Mouse (Mus musculus): ENCODE measurements at regions not wholly inside any gene's neighbourhood (a gene's known extent, or its start where the extent isn't known, plus 50 kb on each side); places are given as distances from the start of the nearest gene placed in this dataset.
A peak's percentile ranks its signal among the peaks of the same experiment; 100 is the strongest.

DNA sequence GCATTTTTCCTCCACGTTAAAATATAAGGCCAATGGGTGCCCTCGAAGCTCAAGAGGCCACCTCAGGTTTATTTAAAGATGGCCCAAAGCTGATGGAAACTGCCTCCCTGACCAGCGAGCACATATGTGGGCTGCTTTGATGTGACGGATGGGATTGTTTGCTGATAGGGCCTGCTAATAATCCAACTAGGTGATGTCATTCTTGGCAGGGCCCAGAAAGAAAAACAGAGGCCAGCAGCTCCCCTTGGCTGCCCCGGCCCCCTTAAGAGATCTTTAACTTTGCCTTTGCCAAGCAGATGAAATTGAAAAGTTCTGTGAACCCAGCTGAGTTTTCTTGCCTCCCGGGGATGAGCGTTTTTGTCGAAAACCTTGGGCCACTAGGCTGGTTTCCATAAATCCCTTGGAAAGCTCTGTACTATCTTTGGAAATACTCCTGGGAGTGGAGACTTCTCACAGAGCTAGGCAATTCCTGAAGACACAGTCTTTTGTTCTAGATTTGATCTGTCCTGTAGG, 83.8 kb downstream of the Gm10260 start:
- Histone ChIP-seq H3K27me3 (no peaks in the 10 kb centered on the region), H3K9ac (replicated peaks) (no peak overlapping the region), H3K4me1 (no peaks in the 10 kb centered on the region; the same call in 1 of the 2 replicates), H3K9me3 (no peaks in the 10 kb centered on the region), H3K27ac (replicated peaks) (no peak overlapping the region), H3K36me3 (no peaks in the 10 kb centered on the region), H3K4me3 (no peak overlapping the region), H3K4me2 (replicated peaks) (no peak overlapping the region)
- WGBS = 55% methylated on average over 8 of the region's 8 CpGs
- no peak for ATAC-seq (replicated peaks)

DNA sequence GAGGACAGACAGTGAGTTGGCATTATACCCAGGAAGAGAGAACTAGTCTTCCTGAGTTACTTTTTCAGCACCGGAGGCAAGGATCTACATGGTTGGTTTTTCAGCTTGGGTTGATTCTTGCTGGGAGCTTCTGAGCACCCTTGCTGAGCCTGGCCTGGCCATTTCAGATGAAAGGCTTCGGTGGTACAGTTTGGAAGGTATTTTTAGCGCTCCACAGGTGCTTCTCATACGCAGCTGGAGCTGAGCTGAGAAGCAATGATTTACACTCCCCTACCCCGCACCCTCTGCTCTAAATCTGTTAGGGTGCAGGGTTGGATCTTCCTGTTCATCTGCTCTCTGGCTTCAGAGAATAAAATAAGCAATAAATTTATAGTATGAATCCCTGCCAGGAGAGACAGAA, 87.3 kb downstream of the Gm10260 start:
- H3K9ac ChIP-seq (replicated peaks) = no peak overlapping the region
- ATAC-seq (replicated peaks) = no peak
- no peak overlapping the region for H3K4me2 ChIP-seq (replicated peaks)
- WGBS = 87% methylated on average over 5 of the region's 5 CpGs
- H3K9me3 ChIP-seq = no peaks in the 10 kb centered on the region
- no peak overlapping the region for H3K4me3 ChIP-seq
- H3K36me3 ChIP-seq = no peaks in the 10 kb centered on the region
- peaks cover 26% of the 10 kb centered on the region for H3K4me1 ChIP-seq
- H3K27ac ChIP-seq (replicated peaks) = no peak overlapping the region
- H3K27me3 ChIP-seq = no peaks in the 10 kb centered on the region

DNA sequence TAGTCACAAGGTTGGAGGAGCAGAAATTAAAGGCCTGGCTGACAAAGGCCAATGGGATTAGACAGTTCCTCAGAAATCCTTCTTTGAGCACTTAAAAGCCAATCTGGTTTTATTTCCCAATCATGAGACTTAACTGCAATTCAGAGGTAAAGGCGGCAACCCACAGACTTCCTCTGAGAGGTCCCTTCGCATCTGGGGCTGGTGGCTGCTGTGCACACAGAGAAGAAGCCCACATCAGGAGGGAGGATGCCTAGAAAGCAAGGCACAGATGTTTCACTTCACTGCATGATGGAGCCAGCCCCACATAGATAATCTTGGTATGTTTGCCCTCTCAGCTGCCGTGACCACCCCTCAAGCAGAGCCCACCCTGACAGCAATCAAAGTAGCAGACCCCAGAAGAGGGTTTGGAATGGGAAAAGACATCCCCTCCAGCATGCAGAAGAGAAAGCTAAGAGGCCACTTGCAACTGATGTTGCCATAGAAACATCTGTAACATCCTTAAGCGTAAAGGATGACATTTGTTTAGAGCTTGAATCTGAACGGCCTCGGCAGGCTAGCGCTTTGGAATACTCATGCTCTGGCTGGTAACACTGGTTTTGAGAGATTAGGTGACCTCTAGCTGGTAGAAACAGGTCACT, 88.3 kb downstream of the Gm10260 start:
- no peak overlapping the region for H3K9ac ChIP-seq (replicated peaks)
- 65% methylated on average over 7 of the region's 7 CpGs for WGBS
- H3K36me3 ChIP-seq = no peaks in the 10 kb centered on the region
- H3K4me1 ChIP-seq = peaks cover 29% of the 10 kb centered on the region
- no peaks in the 10 kb centered on the region for H3K27me3 ChIP-seq
- H3K4me3 ChIP-seq = no peak overlapping the region
- H3K27ac ChIP-seq (replicated peaks) = peak overlapping the region; percentile 23; the same call in 1 of the 2 replicates
- H3K9me3 ChIP-seq = no peaks in the 10 kb centered on the region
- ATAC-seq (replicated peaks) = 0 out of 2 replicates have a peak, but pooled peaks have one; percentile 30
- no peak overlapping the region for H3K4me2 ChIP-seq (replicated peaks)

DNA sequence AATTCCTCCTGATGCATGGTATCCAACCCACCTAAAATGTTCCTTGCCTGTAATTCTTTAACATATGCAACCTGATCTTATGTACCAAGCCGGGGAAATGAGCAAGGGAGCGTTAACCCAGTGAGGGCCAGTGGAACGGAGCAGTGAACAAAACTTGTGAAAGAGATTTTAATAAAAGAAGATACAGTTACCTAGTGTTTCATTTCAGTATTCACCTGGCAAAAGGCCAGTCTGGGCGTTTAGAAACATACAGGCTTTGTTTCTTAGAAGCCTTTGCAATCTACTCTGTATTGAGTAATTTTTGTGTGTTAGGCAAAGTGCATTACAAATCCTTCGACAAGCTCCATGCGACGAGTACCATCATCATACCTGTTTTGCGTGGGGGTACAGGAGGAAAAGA, 91.1 kb downstream of the Gm10260 start:
- no peak for ATAC-seq (replicated peaks)
- peak overlapping the region; percentile 76 for H3K27ac ChIP-seq (replicated peaks)

GRCm38 (mm10) chr13:97668910-97669309, 91.5 kb downstream of the Gm10260 start:
- Histone ChIP-seq H3K36me3 (no peaks in the 10 kb centered on the region), H3K27ac (replicated peaks) (peak overlapping the region; percentile 76), H3K4me3 (no peak overlapping the region), H3K4me1 (peaks cover 29% of the 10 kb centered on the region), H3K4me2 (replicated peaks) (no peak overlapping the region), H3K27me3 (no peaks in the 10 kb centered on the region), H3K9me3 (no peaks in the 10 kb centered on the region), H3K9ac (replicated peaks) (no peak overlapping the region)
- peak; percentile 72 for ATAC-seq (replicated peaks)
- WGBS = 7% methylated on average over 5 of the region's 5 CpGs

More for the DNA sequence above, 91.1 kb downstream of the Gm10260 start:
- WGBS = 58% methylated on average over 8 of the region's 8 CpGs
- no peaks in the 10 kb centered on the region for H3K9me3 ChIP-seq
- H3K4me3 ChIP-seq = no peak overlapping the region
- H3K36me3 ChIP-seq = no peaks in the 10 kb centered on the region
- H3K4me1 ChIP-seq = peaks cover 29% of the 10 kb centered on the region
- H3K4me2 ChIP-seq (replicated peaks) = no peak overlapping the region
- H3K9ac ChIP-seq (replicated peaks) = no peak overlapping the region
- no peaks in the 10 kb centered on the region for H3K27me3 ChIP-seq

DNA sequence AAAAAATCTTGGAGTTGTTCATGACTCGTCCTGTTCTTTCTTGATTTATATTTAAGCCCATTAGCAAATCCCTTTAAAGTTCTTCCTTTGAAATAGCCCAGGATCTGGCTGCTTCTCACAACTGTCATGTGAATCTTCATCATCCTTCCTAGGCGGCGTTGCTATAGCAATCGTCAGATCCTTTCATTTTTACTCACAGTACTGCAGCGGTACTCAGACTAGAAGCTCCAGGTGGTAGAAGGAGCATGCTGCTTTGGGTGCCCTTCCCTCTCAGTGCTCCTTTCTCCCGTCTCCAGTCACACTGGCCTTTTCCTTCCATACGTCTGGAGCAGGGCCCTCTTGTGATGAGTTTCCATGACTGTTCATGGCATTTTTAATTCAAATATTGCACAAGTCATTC, 93.1 kb downstream of the Gm10260 start:
- no peak overlapping the region for H3K4me3 ChIP-seq
- ATAC-seq (replicated peaks) = no peak
- no peaks in the 10 kb centered on the region for H3K36me3 ChIP-seq
- no peak overlapping the region for H3K27ac ChIP-seq (replicated peaks)
- 77% methylated on average over 7 of the region's 7 CpGs for WGBS
- no peak overlapping the region for H3K4me2 ChIP-seq (replicated peaks)
- no peaks in the 10 kb centered on the region for H3K9me3 ChIP-seq
- H3K9ac ChIP-seq (replicated peaks) = no peak overlapping the region
- H3K4me1 ChIP-seq = peaks cover 29% of the 10 kb centered on the region
- no peaks in the 10 kb centered on the region for H3K27me3 ChIP-seq

DNA sequence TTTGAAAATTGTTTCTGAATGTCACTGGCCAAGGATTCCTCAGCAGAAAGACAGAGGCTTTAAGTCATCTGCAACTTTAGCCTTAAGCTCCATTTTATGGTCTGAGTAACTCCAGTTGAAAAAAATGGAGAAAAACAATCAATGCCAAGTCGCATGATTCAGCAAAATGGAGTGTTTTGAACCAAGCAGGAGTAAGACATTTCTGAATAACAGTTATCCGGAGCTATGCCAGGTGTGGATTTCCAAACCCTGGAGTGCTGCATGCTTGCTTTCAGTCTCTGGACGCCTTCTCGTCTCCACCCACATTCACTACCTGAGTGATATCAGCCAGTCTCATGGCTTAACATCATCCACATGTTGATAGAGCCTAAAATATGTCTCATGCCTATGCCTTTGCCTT, 93.7 kb downstream of the Gm10260 start:
- H3K4me3 ChIP-seq = no peak overlapping the region
- H3K27ac ChIP-seq (replicated peaks) = no peak overlapping the region
- 93% methylated on average over 4 of the region's 4 CpGs for WGBS
- H3K9ac ChIP-seq (replicated peaks) = no peak overlapping the region
- no peaks in the 10 kb centered on the region for H3K9me3 ChIP-seq
- no peak for ATAC-seq (replicated peaks)
- no peaks in the 10 kb centered on the region for H3K36me3 ChIP-seq
- no peaks in the 10 kb centered on the region for H3K27me3 ChIP-seq
- no peak overlapping the region for H3K4me2 ChIP-seq (replicated peaks)
- H3K4me1 ChIP-seq = peaks cover 29% of the 10 kb centered on the region

- Histone ChIP-seq H3K4me2 (replicated peaks) (no peak overlapping the region), H3K4me1 (peaks cover 25% of the 10 kb centered on the region), H3K36me3 (no peaks in the 10 kb centered on the region), H3K27me3 (no peaks in the 10 kb centered on the region), H3K27ac (replicated peaks) (no peak overlapping the region), H3K9me3 (no peaks in the 10 kb centered on the region), H3K9ac (replicated peaks) (no peak overlapping the region), H3K4me3 (no peak overlapping the region)
- no peak for ATAC-seq (replicated peaks)
- WGBS = 77% methylated on average over 1 of the region's 1 CpGs
These were observed 95.2 kb downstream of the Gm10260 start for GRCm38 (mm10) chr13:97665226-97665625.

GRCm38 (mm10) chr13:97662741-97663140, 97.7 kb downstream of the Gm10260 start:
- no peaks in the 10 kb centered on the region for H3K36me3 ChIP-seq
- H3K27ac ChIP-seq (replicated peaks) = no peak overlapping the region
- H3K4me3 ChIP-seq = no peak overlapping the region
- 70% methylated on average over 8 of the region's 8 CpGs for WGBS
- no peak overlapping the region for H3K4me2 ChIP-seq (replicated peaks)
- no peaks in the 10 kb centered on the region for H3K9me3 ChIP-seq
- H3K4me1 ChIP-seq = no peaks in the 10 kb centered on the region
- no peaks in the 10 kb centered on the region for H3K27me3 ChIP-seq
- no peak overlapping the region for H3K9ac ChIP-seq (replicated peaks)
- no peak for ATAC-seq (replicated peaks)

GRCm38 (mm10) chr13:97656618-97657017, 103.8 kb downstream of the Gm10260 start:
- no peak overlapping the region for H3K4me3 ChIP-seq
- H3K27ac ChIP-seq (replicated peaks) = no peak overlapping the region
- H3K4me2 ChIP-seq (replicated peaks) = no peak overlapping the region
- no peak for ATAC-seq (replicated peaks)
- H3K9ac ChIP-seq (replicated peaks) = no peak overlapping the region
- H3K36me3 ChIP-seq = no peaks in the 10 kb centered on the region
- 93% methylated on average over 2 of the region's 2 CpGs for WGBS
- H3K27me3 ChIP-seq = no peaks in the 10 kb centered on the region
- no peaks in the 10 kb centered on the region for H3K9me3 ChIP-seq
- no peaks in the 10 kb centered on the region for H3K4me1 ChIP-seq

- Histone ChIP-seq H3K27me3 (no peaks in the 10 kb centered on the region), H3K9ac (replicated peaks) (no peak overlapping the region), H3K36me3 (no peaks in the 10 kb centered on the region), H3K27ac (replicated peaks) (no peak overlapping the region), H3K4me3 (no peak overlapping the region), H3K9me3 (no peaks in the 10 kb centered on the region), H3K4me1 (no peaks in the 10 kb centered on the region), H3K4me2 (replicated peaks) (no peak overlapping the region)
- no peak for ATAC-seq (replicated peaks)
- WGBS = 85% methylated on average over 9 of the region's 9 CpGs
These were observed 108.2 kb downstream of the Gm10260 start for GRCm38 (mm10) chr13:97652279-97652678.

DNA sequence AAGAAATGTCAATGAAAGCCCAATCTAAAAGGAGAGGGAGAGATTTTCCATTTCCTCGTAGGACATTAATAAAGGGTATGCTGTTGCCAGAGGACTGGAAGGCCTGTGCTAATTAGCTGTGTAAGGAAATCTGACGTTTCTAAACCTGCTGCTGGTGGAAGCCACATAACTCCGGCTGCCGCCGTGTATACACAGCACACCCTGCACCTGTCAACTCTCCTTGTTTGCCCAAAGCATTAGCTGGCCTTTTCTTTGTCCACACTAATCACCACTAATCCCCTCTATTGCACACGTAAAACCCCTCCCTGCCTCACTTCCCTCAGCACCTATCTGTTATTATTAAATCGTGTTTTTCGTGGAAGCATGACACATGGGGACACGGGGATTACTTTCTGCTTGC, 108.7 kb downstream of the Gm10260 start:
- Histone ChIP-seq H3K4me3 (no peak overlapping the region), H3K4me2 (replicated peaks) (no peak overlapping the region), H3K9ac (replicated peaks) (no peak overlapping the region), H3K4me1 (no peaks in the 10 kb centered on the region), H3K27ac (replicated peaks) (no peak overlapping the region), H3K36me3 (no peaks in the 10 kb centered on the region), H3K9me3 (no peaks in the 10 kb centered on the region), H3K27me3 (no peaks in the 10 kb centered on the region)
- WGBS = 18% methylated on average over 9 of the region's 9 CpGs
- ATAC-seq (replicated peaks) = no peak

- Histone ChIP-seq H3K27ac (replicated peaks) (no peak overlapping the region), H3K27me3 (no peaks in the 10 kb centered on the region), H3K36me3 (no peaks in the 10 kb centered on the region), H3K9me3 (no peaks in the 10 kb centered on the region), H3K4me3 (no peak overlapping the region), H3K9ac (replicated peaks) (no peak overlapping the region), H3K4me2 (replicated peaks) (no peak overlapping the region), H3K4me1 (peaks cover 5% of the 10 kb centered on the region)
- no peak for ATAC-seq (replicated peaks)
- 96% methylated on average over 5 of the region's 5 CpGs for WGBS
These were observed 109.3 kb downstream of the Gm10260 start for GRCm38 (mm10) chr13:97651176-97651575.
